Mouse (Mus musculus) intestine, postnatal 0 days (tissue): ENCODE data around the gene Doc2g. TPM values are rescaled to one million over a fixed set of nuclear protein-coding genes. Genes with fewer than 3 reads are reported as not detected.
"Not testable (repeated sequence)": the region's sequence is repeated elsewhere in the genome, so short reads cannot be mapped to it uniquely, and the experiment has no call there.

ENCODE experiments used
- ATAC-seq: fragments of 200-750 bp; cut with Nextera tagmentation; 2 replicates; pipeline ENCODE4 v1.8.0; 2017; ENCODE audit warnings: mild to moderate bottlenecking, moderate TSS enrichment, moderate library complexity
- H3K27ac ChIP-seq: fragments of 300-500 bp; sonication (generic); 2 replicates; pipeline ENCODE4 v1.5.1; 2014; ENCODE audit warnings: mild to moderate bottlenecking, low read depth, low read length, moderate library complexity
- H3K27me3 ChIP-seq: fragments of 300-500 bp; sonication (generic); replicated peaks from 2 replicates; pipeline ENCODE4 v1.6.1; 2014; ENCODE audit warnings: low read length, mixed read lengths; ENCODE audit not compliant: control insufficient read depth, insufficient read depth
- H3K36me3 ChIP-seq: fragments of 300-500 bp; sonication (generic); 2 replicates; pipeline ENCODE4 v1.6.1; 2014; ENCODE audit warnings: mild to moderate bottlenecking, moderate library complexity; ENCODE audit not compliant: control insufficient read depth, insufficient read depth
- H3K4me1 ChIP-seq: fragments of 300-500 bp; sonication (generic); replicated peaks from 2 replicates; pipeline ENCODE4 v1.6.1; 2014; ENCODE audit warnings: antibody characterized with exemption, low read length, mixed read lengths; ENCODE audit not compliant: control insufficient read depth, insufficient read depth
- H3K4me2 ChIP-seq: fragments of 300-500 bp; sonication (generic); replicated peaks from 2 replicates; pipeline ENCODE4 v1.6.1; 2014; ENCODE audit warnings: low read depth, mild to moderate bottlenecking, moderate library complexity
- H3K4me3 ChIP-seq: fragments of 300-500 bp; sonication (generic); 2 replicates; pipeline ENCODE4 v1.5.1; 2014; ENCODE audit warnings: low read depth, low read length
- H3K9ac ChIP-seq: fragments of 300-500 bp; sonication (generic); 2 replicates; pipeline ENCODE4 v1.6.1; 2014; ENCODE audit warnings: mild to moderate bottlenecking, low read depth, low read length
- H3K9me3 ChIP-seq: fragments of 300-500 bp; sonication (generic); 2 replicates; pipeline ENCODE4 v1.6.1; 2016; ENCODE audit warnings: mixed run types; ENCODE audit not compliant: control insufficient read depth
- CTCF ChIP-seq: sonication (generic); IDR thresholded peaks from 2 replicates; pipeline ENCODE4 v1.5.1; 2016; ENCODE audit warnings: low read depth, mild to moderate bottlenecking, control low read depth, antibody characterized with exemption, moderate library complexity
- WGBS: fragments of 180-500 bp; shearing (Covaris S2); extraction: QIAGEN DNeasy Blood & Tissue Kit; methylation state at CpG from one replicate; pipeline ENCODE4 v1.1.7; 2014; 5-methylcytosine and 5-hydroxymethylcytosine counted together
- polyA plus RNA-seq: library from polyadenylated mRNA; unstranded; fragments of >200 nt; fragmentation: Nextera tagmentation; extraction: Ambion mirVana; gene quantifications from 2 replicates; pipeline ENCODE4 v1.2.1, GENCODE M21; 2015

The Doc2g gene
- polyA plus RNA-seq, 1 experiment from 2014 or later: 0.64 TPM

- WGBS: 80% methylated on average over 5 of the region's 5 CpGs
- Histone ChIP-seq H3K4me1 (no peaks in the 10 kb centered on the region), H3K27ac (no peak overlapping the region), H3K36me3 (no peaks in the 10 kb centered on the region), H3K9me3 (no peaks in the 10 kb centered on the region), H3K4me2 (no peak overlapping the region), H3K4me3 (no peak overlapping the region), H3K27me3 (no peaks in the 10 kb centered on the region), H3K9ac (no peak overlapping the region)
- ATAC-seq: no peak
- no peak for TF ChIP-seq CTCF
Observed at GRCm38 (mm10) chr19:3960211-3960610, 42.9 kb upstream of the Doc2g start.

GRCm38 (mm10) chr19:3961805-3962204, 41.3 kb upstream of the Doc2g start:
- H3K9me3 ChIP-seq: not testable (repeated sequence)

GRCm38 (mm10) chr19:3962469-3962868, 40.6 kb upstream of the Doc2g start:
- Histone ChIP-seq H3K27ac (no peak overlapping the region), H3K36me3 (no peaks in the 10 kb centered on the region), H3K9ac (no peak overlapping the region), H3K4me3 (no peak overlapping the region), H3K4me1 (no peaks in the 10 kb centered on the region), H3K27me3 (no peaks in the 10 kb centered on the region), H3K9me3 (no peaks in the 10 kb centered on the region), H3K4me2 (no peak overlapping the region)
- TF ChIP-seq CTCF: peak; percentile 54
- WGBS: 4% methylated on average over 2 of the region's 2 CpGs
- ATAC-seq: no peak

More at GRCm38 (mm10) chr19:3961805-3962204, 41.3 kb upstream of the Doc2g start:
- not testable (repeated sequence) for H3K4me3 ChIP-seq, H3K4me1 ChIP-seq, H3K27me3 ChIP-seq, H3K36me3 ChIP-seq, ATAC-seq, H3K9ac ChIP-seq, H3K27ac ChIP-seq, H3K4me2 ChIP-seq
- WGBS: 95% methylated on average over 6 of the region's 6 CpGs

- ATAC-seq: no peak
- Histone ChIP-seq H3K4me1 (no peaks in the 10 kb centered on the region), H3K27me3 (no peaks in the 10 kb centered on the region), H3K4me2 (no peak overlapping the region), H3K4me3 (no peak overlapping the region), H3K27ac (no peak overlapping the region), H3K9ac (no peak overlapping the region), H3K9me3 (no peaks in the 10 kb centered on the region), H3K36me3 (no peaks in the 10 kb centered on the region)
- 0 out of 2 replicates have a peak, but pooled peaks have one; percentile 25 for TF ChIP-seq CTCF
- 70% methylated on average over 4 of the region's 4 CpGs for WGBS
Observed at GRCm38 (mm10) chr19:3964030-3964429, 39.1 kb upstream of the Doc2g start.

GRCm38 (mm10) chr19:3966330-3967075, 36.6 kb upstream of the Doc2g start:
- WGBS: 80% methylated on average over 11 of the region's 11 CpGs
- TF ChIP-seq CTCF: peak; percentile 46
- Histone ChIP-seq H3K27me3 (no peaks in the 10 kb centered on the region), H3K4me2 (no peak overlapping the region), H3K9ac (no peak overlapping the region), H3K4me1 (no peaks in the 10 kb centered on the region), H3K9me3 (no peaks in the 10 kb centered on the region), H3K27ac (no peak overlapping the region), H3K36me3 (no peaks in the 10 kb centered on the region), H3K4me3 (no peak overlapping the region)
- ATAC-seq: no peak

- ATAC-seq: no peak
- Histone ChIP-seq H3K4me1 (no peaks in the 10 kb centered on the region; the same call in 1 of the 2 replicates), H3K4me3 (no peak overlapping the region), H3K27me3 (no peaks in the 10 kb centered on the region), H3K9ac (no peak overlapping the region), H3K27ac (no peak overlapping the region), H3K4me2 (no peak overlapping the region), H3K9me3 (no peaks in the 10 kb centered on the region), H3K36me3 (no peaks in the 10 kb centered on the region)
- no peak for TF ChIP-seq CTCF
- WGBS: 65% methylated on average over 3 of the region's 3 CpGs
Observed at GRCm38 (mm10) chr19:3967258-3967657, 35.9 kb upstream of the Doc2g start.
